Mouse (Mus musculus): ENCODE measurements around the gene Ints4. TPM values are rescaled to one million over a fixed set of nuclear protein-coding genes. Genes with fewer than 3 reads are reported as not detected.

The Ints4 gene
- polyA plus RNA-seq, 1 experiment from 2014 or later = 49.8 TPM

DNA sequence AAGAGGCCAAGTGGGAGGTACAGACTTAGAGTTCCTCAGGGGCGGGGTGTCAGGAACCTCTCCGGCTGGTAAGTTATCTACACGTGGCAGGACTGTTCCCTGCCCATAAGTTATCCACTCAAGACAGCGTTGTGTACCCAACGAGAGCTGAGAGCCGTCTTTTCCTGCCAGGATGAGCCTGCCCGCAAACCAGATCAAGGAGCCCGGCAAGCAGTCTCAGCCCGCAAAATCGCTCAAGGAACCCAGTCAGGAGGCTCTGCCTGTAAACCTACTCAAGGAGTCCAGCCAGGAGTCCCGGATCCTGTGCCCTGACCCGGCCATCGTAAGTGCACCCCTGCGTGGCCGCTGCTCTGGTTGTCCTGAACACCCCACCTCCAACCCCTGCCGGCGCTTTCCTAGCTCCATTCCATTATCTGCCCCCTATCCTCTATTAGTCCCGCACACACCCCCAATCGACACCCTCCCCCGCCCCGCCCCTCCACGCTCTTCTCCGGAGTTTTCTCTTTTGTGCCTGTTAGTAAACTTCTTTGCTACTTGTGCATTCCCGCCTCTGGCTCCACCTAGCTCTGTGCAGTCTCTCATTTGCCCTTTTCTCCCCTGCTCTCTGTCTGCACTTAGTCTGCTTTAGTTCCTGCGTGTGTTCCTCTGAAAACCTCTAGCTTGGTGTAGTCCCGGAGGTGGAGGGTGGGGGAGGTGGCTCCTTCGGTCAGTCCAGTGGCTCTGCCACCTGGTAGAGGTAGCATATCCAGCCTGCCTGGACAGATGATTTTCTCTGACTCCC lies 27.4 kb upstream of the Ints4 start:
- Histone ChIP-seq H3K9me3 (ENCODE audit: control insufficient read depth, low read length) (peaks cover 3% of the 10 kb centered on the region; the same call in 1 of the 2 replicates), H3K36me3 (ENCODE audit: control insufficient read depth, insufficient read depth, low read length) (peaks cover 2% of the 10 kb centered on the region; the same call in 1 of the 2 replicates), H3K9ac (ENCODE audit: low read length) (peak overlapping the region; percentile 77), H3K4me2 (ENCODE audit: low read depth, low read length) (peak overlapping the region; percentile 89), H3K4me3 (ENCODE audit: low read length) (peak overlapping the region; percentile 60), H3K4me1 (replicated peaks; ENCODE audit: control insufficient read depth, insufficient read depth, low read length) (peaks cover 7% of the 10 kb centered on the region; the same call in 1 of the 2 replicates), H3K27ac (ENCODE audit: low read length) (peak overlapping the region; percentile 80), H3K27me3 (ENCODE audit: control insufficient read depth, insufficient read depth, low read depth, low read length) (no peaks in the 10 kb centered on the region)
- ATAC-seq (ENCODE audit: low read depth) = peak; percentile 74
- WGBS = 2% methylated on average over 27 of the region's 27 CpGs

DNA sequence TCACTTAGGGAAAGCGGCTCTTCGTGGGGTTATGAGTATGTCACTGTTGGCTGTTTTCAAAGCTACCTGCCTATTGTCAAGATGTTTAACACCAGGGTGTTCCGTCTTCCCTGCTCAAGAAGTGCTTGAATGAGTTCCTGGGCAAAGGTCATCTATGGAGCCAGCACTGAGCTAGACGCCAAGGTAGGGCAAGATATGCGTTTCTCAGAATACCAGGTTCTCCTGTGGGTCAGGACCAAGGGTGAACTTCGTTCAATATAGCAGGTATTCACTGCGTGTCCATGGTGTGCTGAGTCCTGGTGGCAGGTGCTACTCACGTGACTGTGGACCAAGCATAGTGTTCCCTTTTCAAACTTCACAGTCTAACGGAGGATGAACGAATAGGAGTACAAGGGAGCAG lies 26.0 kb upstream of the Ints4 start:
- 89% methylated on average over 10 of the region's 10 CpGs for WGBS
- no peaks in the 10 kb centered on the region for H3K9me3 ChIP-seq (ENCODE audit: control insufficient read depth, low read length)
- H3K9ac ChIP-seq (ENCODE audit: low read length) = no peak overlapping the region
- H3K4me3 ChIP-seq (ENCODE audit: low read length) = no peak overlapping the region
- no peak overlapping the region for H3K27ac ChIP-seq (ENCODE audit: low read length)
- no peaks in the 10 kb centered on the region for H3K27me3 ChIP-seq (ENCODE audit: control insufficient read depth, insufficient read depth, low read depth, low read length)
- H3K36me3 ChIP-seq (ENCODE audit: control insufficient read depth, insufficient read depth, low read length) = peaks cover 2% of the 10 kb centered on the region; the same call in 1 of the 2 replicates
- no peak overlapping the region for H3K4me2 ChIP-seq (ENCODE audit: low read depth, low read length)
- no peak for ATAC-seq (ENCODE audit: low read depth)
- H3K4me1 ChIP-seq (replicated peaks; ENCODE audit: control insufficient read depth, insufficient read depth, low read length) = peaks cover 7% of the 10 kb centered on the region; the same call in 1 of the 2 replicates

DNA sequence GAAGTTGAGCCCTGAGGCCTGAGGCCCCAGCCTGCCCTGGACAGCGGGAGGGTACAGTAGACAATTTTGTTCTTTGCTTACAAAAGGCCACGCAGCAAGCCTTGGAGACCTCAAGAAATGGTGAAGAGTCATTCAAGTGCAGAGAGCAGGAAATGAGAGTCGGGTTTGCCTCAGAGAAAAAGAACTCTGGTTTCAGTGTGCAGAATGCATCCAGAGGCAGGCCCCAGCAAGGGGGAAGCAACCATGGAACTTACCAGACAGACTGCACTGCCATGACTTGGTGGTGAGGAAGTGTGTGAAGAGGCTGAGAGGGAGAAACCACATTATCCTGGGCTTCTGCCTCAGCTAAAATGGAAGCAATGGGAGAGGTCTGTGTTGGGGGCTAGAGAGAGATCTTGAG lies 25.2 kb upstream of the Ints4 start:
- H3K9ac ChIP-seq (ENCODE audit: low read length) = no peak overlapping the region
- no peak overlapping the region for H3K4me3 ChIP-seq (ENCODE audit: low read length)
- H3K36me3 ChIP-seq (ENCODE audit: control insufficient read depth, insufficient read depth, low read length) = peaks cover 2% of the 10 kb centered on the region; the same call in 1 of the 2 replicates
- no peaks in the 10 kb centered on the region for H3K27me3 ChIP-seq (ENCODE audit: control insufficient read depth, insufficient read depth, low read depth, low read length)
- WGBS = 45% methylated on average over 3 of the region's 3 CpGs
- H3K27ac ChIP-seq (ENCODE audit: low read length) = no peak overlapping the region
- no peaks in the 10 kb centered on the region for H3K9me3 ChIP-seq (ENCODE audit: control insufficient read depth, low read length)
- H3K4me1 ChIP-seq (replicated peaks; ENCODE audit: control insufficient read depth, insufficient read depth, low read length) = peaks cover 7% of the 10 kb centered on the region; the same call in 1 of the 2 replicates
- no peak overlapping the region for H3K4me2 ChIP-seq (ENCODE audit: low read depth, low read length)
- no peak for ATAC-seq (ENCODE audit: low read depth)

DNA sequence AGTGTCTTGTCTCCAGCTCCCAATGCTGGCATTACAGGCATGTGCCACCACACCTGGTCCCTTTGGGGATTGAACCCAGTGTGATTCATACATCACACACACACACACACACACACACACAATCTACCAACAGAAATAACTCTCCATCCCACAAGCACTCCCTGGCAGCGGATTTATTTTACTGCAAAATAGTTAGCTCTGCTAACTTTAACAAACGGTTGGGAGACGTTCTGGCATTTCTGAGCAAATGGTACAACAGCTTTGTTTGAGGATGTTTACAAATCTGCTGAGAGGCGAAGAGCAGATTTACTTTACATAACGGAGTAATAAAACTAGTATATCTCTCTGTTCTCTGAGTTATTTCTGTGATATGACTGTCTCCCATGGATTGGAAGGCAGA lies 7.8 kb upstream of the Ints4 start:
- no peak overlapping the region for H3K4me3 ChIP-seq (ENCODE audit: low read length)
- no peaks in the 10 kb centered on the region for H3K27me3 ChIP-seq (ENCODE audit: control insufficient read depth, insufficient read depth, low read depth, low read length)
- ATAC-seq (ENCODE audit: low read depth) = no peak
- H3K36me3 ChIP-seq (ENCODE audit: control insufficient read depth, insufficient read depth, low read length) = no peaks in the 10 kb centered on the region
- no peaks in the 10 kb centered on the region for H3K4me1 ChIP-seq (replicated peaks; ENCODE audit: control insufficient read depth, insufficient read depth, low read length)
- 43% methylated on average over 5 of the region's 5 CpGs for WGBS
- H3K9me3 ChIP-seq (ENCODE audit: control insufficient read depth, low read length) = peaks cover 2% of the 10 kb centered on the region; the same call in 1 of the 2 replicates
- H3K27ac ChIP-seq (ENCODE audit: low read length) = no peak overlapping the region
- no peak overlapping the region for H3K9ac ChIP-seq (ENCODE audit: low read length)
- no peak overlapping the region for H3K4me2 ChIP-seq (ENCODE audit: low read depth, low read length)

DNA sequence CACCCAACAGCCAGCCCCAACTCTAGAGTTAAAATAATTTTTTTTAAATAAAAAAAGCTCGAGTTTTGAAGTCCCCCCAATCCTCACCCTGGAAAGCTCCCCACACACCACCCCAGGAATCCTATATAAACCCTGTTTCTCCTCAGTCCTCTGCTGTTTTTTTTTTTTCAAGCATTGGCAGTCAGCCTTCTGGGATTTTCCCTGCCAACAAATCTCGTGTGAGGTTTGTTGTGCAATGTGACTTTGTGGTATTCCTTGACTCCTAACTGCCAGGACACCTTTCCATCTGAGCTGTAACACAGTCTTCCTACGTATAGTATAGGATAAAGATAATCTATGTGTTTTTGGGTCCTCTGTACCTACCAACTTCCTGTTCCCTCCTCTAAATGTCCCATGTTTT lies 1.4 kb upstream of the Ints4 start:
- Histone ChIP-seq H3K4me2 (ENCODE audit: low read depth, low read length) (no peak overlapping the region), H3K27me3 (ENCODE audit: control insufficient read depth, insufficient read depth, low read depth, low read length) (no peaks in the 10 kb centered on the region), H3K9ac (ENCODE audit: low read length) (no peak overlapping the region), H3K4me3 (ENCODE audit: low read length) (no peak overlapping the region), H3K4me1 (replicated peaks; ENCODE audit: control insufficient read depth, insufficient read depth, low read length) (peaks cover 10% of the 10 kb centered on the region), H3K9me3 (ENCODE audit: control insufficient read depth, low read length) (no peaks in the 10 kb centered on the region), H3K27ac (ENCODE audit: low read length) (no peak overlapping the region), H3K36me3 (ENCODE audit: control insufficient read depth, insufficient read depth, low read length) (no peaks in the 10 kb centered on the region)
- no peak for ATAC-seq (ENCODE audit: low read depth)
- WGBS = 43% methylated on average over 3 of the region's 3 CpGs

DNA sequence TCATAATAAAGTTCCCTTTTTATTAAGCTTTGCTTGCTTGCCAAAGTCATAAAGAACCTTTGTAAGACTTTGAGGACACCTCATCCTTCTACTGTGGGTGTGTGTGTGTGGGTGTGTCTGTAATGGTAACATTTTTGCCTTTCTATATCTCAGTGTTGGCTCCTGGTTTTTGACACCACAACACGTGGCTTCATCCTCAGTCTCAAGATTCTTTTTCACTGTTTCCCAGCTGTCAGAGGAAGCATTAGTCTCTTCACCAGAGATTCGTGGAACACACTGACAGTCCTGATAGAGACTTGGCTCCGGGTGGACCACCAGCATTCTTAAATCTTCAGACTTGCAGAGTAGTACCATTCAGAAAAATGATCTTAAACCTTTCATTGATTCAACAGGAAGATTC lies 466 bp upstream of the Ints4 start:
- peak overlapping the region; percentile 21; the same call in 1 of the 2 replicates for H3K9ac ChIP-seq (ENCODE audit: low read length)
- no peak overlapping the region for H3K27ac ChIP-seq (ENCODE audit: low read length)
- 16% methylated on average over 3 of the region's 3 CpGs for WGBS
- peaks cover 6% of the 10 kb centered on the region; the same call in 1 of the 2 replicates for H3K36me3 ChIP-seq (ENCODE audit: control insufficient read depth, insufficient read depth, low read length)
- H3K4me2 ChIP-seq (ENCODE audit: low read depth, low read length) = peak overlapping the region; percentile 49
- no peaks in the 10 kb centered on the region for H3K27me3 ChIP-seq (ENCODE audit: control insufficient read depth, insufficient read depth, low read depth, low read length)
- H3K9me3 ChIP-seq (ENCODE audit: control insufficient read depth, low read length) = no peaks in the 10 kb centered on the region
- peak overlapping the region; percentile 77 for H3K4me3 ChIP-seq (ENCODE audit: low read length)
- peaks cover 10% of the 10 kb centered on the region for H3K4me1 ChIP-seq (replicated peaks; ENCODE audit: control insufficient read depth, insufficient read depth, low read length)
- ATAC-seq (ENCODE audit: low read depth) = peak; percentile 20; the same call in 1 of the 2 replicates

DNA sequence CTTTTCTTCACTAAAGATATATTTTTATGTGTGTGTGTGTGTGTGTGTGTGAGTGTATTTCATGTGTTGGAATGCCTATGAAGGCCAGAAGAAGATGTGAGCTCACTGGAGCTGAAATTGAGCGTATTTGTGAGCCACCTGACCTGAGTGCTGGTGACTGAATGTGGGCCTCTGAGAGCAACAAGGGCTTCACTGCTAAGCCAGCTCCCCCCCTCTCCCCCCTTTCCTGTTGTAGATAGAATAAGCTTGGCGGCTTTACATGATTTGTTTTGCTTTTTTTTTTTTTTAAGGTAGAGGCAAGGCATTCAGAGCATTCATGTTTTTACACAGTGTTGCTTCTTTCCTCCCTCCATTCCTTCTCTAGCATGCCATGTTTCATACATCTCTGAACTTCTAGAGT lies 2.6 kb downstream of the Ints4 start:
- Histone ChIP-seq H3K4me1 (replicated peaks; ENCODE audit: control insufficient read depth, insufficient read depth, low read length) (peaks cover 10% of the 10 kb centered on the region), H3K36me3 (ENCODE audit: control insufficient read depth, insufficient read depth, low read length) (peaks cover 13% of the 10 kb centered on the region), H3K4me3 (ENCODE audit: low read length) (no peak overlapping the region), H3K4me2 (ENCODE audit: low read depth, low read length) (no peak overlapping the region), H3K27me3 (ENCODE audit: control insufficient read depth, insufficient read depth, low read depth, low read length) (no peaks in the 10 kb centered on the region), H3K9ac (ENCODE audit: low read length) (no peak overlapping the region), H3K27ac (ENCODE audit: low read length) (no peak overlapping the region), H3K9me3 (ENCODE audit: control insufficient read depth, low read length) (no peaks in the 10 kb centered on the region)
- WGBS = 81% methylated on average over 2 of the region's 2 CpGs
- no peak for ATAC-seq (ENCODE audit: low read depth)

DNA sequence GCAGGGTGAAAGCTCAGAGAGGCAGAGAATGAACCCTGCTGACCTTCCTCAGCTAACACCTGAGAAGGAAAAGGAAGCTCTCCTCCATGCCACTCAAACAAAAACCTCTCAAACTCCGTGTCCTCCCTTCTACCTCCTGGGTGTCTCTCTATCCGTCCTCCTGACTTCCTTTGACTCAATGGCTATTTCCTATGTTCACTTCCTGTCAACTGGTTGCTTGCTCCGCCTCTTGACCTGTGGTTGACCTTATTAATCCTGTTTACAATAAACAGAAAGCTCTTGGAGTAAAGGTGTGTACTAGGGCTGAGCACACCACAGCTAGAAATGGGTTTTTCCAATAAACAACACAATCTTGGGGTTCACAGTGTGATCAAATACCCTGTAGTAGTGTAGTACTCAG lies 10.4 kb downstream of the Ints4 start:
- H3K4me1 ChIP-seq (replicated peaks; ENCODE audit: control insufficient read depth, insufficient read depth, low read length) = no peaks in the 10 kb centered on the region
- H3K4me3 ChIP-seq (ENCODE audit: low read length) = no peak overlapping the region
- no peak for ATAC-seq (ENCODE audit: low read depth)
- no peak overlapping the region for H3K9ac ChIP-seq (ENCODE audit: low read length)
- H3K4me2 ChIP-seq (ENCODE audit: low read depth, low read length) = no peak overlapping the region
- peaks cover 26% of the 10 kb centered on the region for H3K36me3 ChIP-seq (ENCODE audit: control insufficient read depth, insufficient read depth, low read length)
- H3K27ac ChIP-seq (ENCODE audit: low read length) = no peak overlapping the region
- H3K27me3 ChIP-seq (ENCODE audit: control insufficient read depth, insufficient read depth, low read depth, low read length) = no peaks in the 10 kb centered on the region
- no peaks in the 10 kb centered on the region for H3K9me3 ChIP-seq (ENCODE audit: control insufficient read depth, low read length)
- WGBS = 57% methylated on average over 3 of the region's 3 CpGs

DNA sequence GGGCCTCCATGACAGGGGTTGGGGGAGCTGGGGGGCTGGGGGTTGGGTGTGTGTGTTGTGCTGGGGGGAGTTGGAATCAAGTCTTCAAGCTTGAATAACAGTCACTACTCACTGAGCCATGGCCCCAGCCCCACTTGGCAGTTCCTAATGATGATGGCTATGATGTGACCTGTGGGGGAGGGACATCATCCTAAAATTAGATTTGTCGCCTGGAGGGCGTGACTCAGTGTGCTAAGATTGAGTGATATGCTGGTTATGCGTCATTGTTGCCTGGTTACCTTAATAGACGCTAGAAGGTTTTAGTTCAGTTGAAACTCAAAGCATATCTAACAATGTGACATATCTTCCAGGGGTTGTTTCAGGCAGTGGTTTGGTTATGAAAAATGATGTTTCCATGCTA lies 11.7 kb downstream of the Ints4 start:
- Histone ChIP-seq H3K9me3 (ENCODE audit: control insufficient read depth, low read length) (no peaks in the 10 kb centered on the region), H3K4me1 (replicated peaks; ENCODE audit: control insufficient read depth, insufficient read depth, low read length) (no peaks in the 10 kb centered on the region), H3K4me2 (ENCODE audit: low read depth, low read length) (no peak overlapping the region), H3K27ac (ENCODE audit: low read length) (no peak overlapping the region), H3K4me3 (ENCODE audit: low read length) (no peak overlapping the region), H3K9ac (ENCODE audit: low read length) (no peak overlapping the region), H3K36me3 (ENCODE audit: control insufficient read depth, insufficient read depth, low read length) (peaks cover 23% of the 10 kb centered on the region), H3K27me3 (ENCODE audit: control insufficient read depth, insufficient read depth, low read depth, low read length) (no peaks in the 10 kb centered on the region)
- WGBS = 89% methylated on average over 4 of the region's 4 CpGs
- ATAC-seq (ENCODE audit: low read depth) = no peak
